ENCODE assay signal across 8 mouse cellular contexts in the genomic region with DNA sequence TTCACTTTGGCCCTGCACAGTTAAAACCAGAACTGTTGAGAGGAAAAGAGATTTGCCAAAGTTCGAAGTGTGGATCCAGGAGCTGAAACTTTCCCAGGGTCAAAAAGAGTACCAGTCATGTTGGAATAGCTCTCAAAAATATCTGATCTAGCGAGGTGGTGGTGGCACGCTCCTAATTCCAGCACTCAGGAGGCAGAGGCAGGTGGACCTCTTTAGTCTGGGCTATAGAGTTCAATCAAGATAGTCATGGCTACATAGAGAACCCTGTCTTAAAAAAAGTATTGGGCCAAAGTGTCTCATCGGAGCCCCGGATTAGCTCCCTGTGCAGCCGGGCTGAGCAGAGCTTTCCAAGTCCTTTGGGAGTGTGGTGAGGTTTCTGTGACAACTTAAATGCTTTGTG. TPM values are rescaled to one million over a fixed set of nuclear protein-coding genes. Genes with fewer than 3 reads are reported as not detected.
DNase-seq lines count a peak whose midpoint lies in the region; ATAC-seq and TF ChIP-seq lines count a peak whose summit lies in the region.

No protein-coding gene starts in this region.

- peak overlapping the region; percentile 93 for H3K4me2 ChIP-seq in heart, embryonic 13.5 days
- H3K4me2 ChIP-seq in forebrain, embryonic 15.5 days (replicated peaks) = peak overlapping the region; percentile 84
- peak overlapping the region; percentile 98 for H3K4me2 ChIP-seq in liver, embryonic 15.5 days

- 62% methylated on average over 6 of the region's 6 CpGs for WGBS in heart, embryonic 13.5 days
- 58% methylated on average over 6 of the region's 6 CpGs for WGBS in forebrain, embryonic 15.5 days
- WGBS in liver, embryonic 15.5 days (ENCODE audit: insufficient replicate concordance) = 62% methylated on average over 6 of the region's 6 CpGs

- no peaks in the 10 kb centered on the region for H3K9me3 ChIP-seq in heart, embryonic 13.5 days
- no peaks in the 10 kb centered on the region for H3K9me3 ChIP-seq in E14TG2a.4 (ENCODE audit: low read length)
- no peaks in the 10 kb centered on the region for H3K9me3 ChIP-seq in forebrain, embryonic 15.5 days
- H3K9me3 ChIP-seq in liver, embryonic 15.5 days (replicated peaks) = no peaks in the 10 kb centered on the region

- H3K27ac ChIP-seq in heart, embryonic 13.5 days (replicated peaks) = peak overlapping the region; percentile 97; the same call in 1 of the 2 replicates
- H3K27ac ChIP-seq in forebrain, embryonic 15.5 days (replicated peaks) = peak overlapping the region; percentile 99
- no peak overlapping the region for H3K27ac ChIP-seq in liver, embryonic 15.5 days (replicated peaks)

- H3K4me1 ChIP-seq in heart, embryonic 13.5 days = peaks cover 60% of the 10 kb centered on the region
- peaks cover 62% of the 10 kb centered on the region for H3K4me1 ChIP-seq in E14TG2a.4 (replicated peaks; ENCODE audit: low read depth, low read length)
- H3K4me1 ChIP-seq in forebrain, embryonic 15.5 days = peaks cover 51% of the 10 kb centered on the region
- H3K4me1 ChIP-seq in liver, embryonic 15.5 days (replicated peaks) = peaks cover 49% of the 10 kb centered on the region

- peak overlapping the region; percentile 96 for H3K9ac ChIP-seq in heart, embryonic 13.5 days
- peak overlapping the region; percentile 89 for H3K9ac ChIP-seq in forebrain, embryonic 15.5 days (replicated peaks)
- peak overlapping the region; percentile 93; the same call in 1 of the 2 replicates for H3K9ac ChIP-seq in liver, embryonic 15.5 days

- DNase-seq in heart, adult 8-10 months (ENCODE audit: low spot score) = no peak
- no peak for DNase-seq in cerebellum, adult 11 months
- no peak for DNase-seq in right cerebral cortex, adult 18-20 months

- TF ChIP-seq CTCF in E14TG2a.4 (conservative IDR thresholded peaks at IDR 0.05; ENCODE audit: low read length) = no peak

- peak overlapping the region; percentile 95 for H3K4me3 ChIP-seq in heart, embryonic 13.5 days
- H3K4me3 ChIP-seq in E14TG2a.4 (replicated peaks; ENCODE audit: low read length) = peak overlapping the region; percentile 92
- peak overlapping the region; percentile 78 for H3K4me3 ChIP-seq in forebrain, embryonic 15.5 days
- H3K4me3 ChIP-seq in liver, embryonic 15.5 days (replicated peaks) = peak overlapping the region; percentile 85

- H3K36me3 ChIP-seq in heart, embryonic 13.5 days = peaks cover 5% of the 10 kb centered on the region
- peaks cover 28% of the 10 kb centered on the region for H3K36me3 ChIP-seq in E14TG2a.4 (ENCODE audit: insufficient read depth, low read length)
- H3K36me3 ChIP-seq in forebrain, embryonic 15.5 days = no peaks in the 10 kb centered on the region
- H3K36me3 ChIP-seq in liver, embryonic 15.5 days (replicated peaks) = no peaks in the 10 kb centered on the region

- no peak for ATAC-seq in heart, embryonic 13.5 days (ENCODE audit: extremely low read depth, insufficient number of reproducible peaks, low FRiP score, low TSS enrichment)
- no peak for ATAC-seq in forebrain, embryonic 15.5 days (replicated peaks)
- no peak for ATAC-seq in liver, embryonic 15.5 days (ENCODE audit: insufficient read depth)
- ATAC-seq in megakaryocyte-erythroid progenitor cell, adult 5-6 weeks (replicated peaks; ENCODE audit: low FRiP score, low TSS enrichment, poor library complexity, severe bottlenecking) = no peak

- H3K27me3 ChIP-seq in heart, embryonic 13.5 days (replicated peaks) = no peaks in the 10 kb centered on the region
- no peaks in the 10 kb centered on the region for H3K27me3 ChIP-seq in E14TG2a.4 (ENCODE audit: insufficient read depth, low read length)
- no peaks in the 10 kb centered on the region for H3K27me3 ChIP-seq in forebrain, embryonic 15.5 days
- no peaks in the 10 kb centered on the region for H3K27me3 ChIP-seq in liver, embryonic 15.5 days

RNA-seq across cellular contexts. Expression of gene Pknox1, which starts 1.7 kb away (rescaled TPM):
- 14.7 and 15.0 TPM in 2 replicates for polyA plus RNA-seq in heart, embryonic 13.5 days (2015; fragmentation: Nextera tagmentation; extraction: Ambion mirVana)
- 10 to 100 TPM in 2 of 4 experiments, 1 to 10 TPM in 2; 7.4 to 13.1 (median 10.4) TPM for total RNA-seq in heart, adult 8-10 months (2022)
- 31.3 and 33.2 TPM in 2 replicates for polyA plus RNA-seq in forebrain, embryonic 15.5 days (2015; fragmentation: Nextera tagmentation; extraction: Ambion mirVana)
- polyA plus RNA-seq in liver, embryonic 15.5 days (2015; fragmentation: Nextera tagmentation; extraction: Ambion mirVana) = 9.8 and 10.1 TPM in 2 replicates
- 18.5 and 35.2 TPM in 2 replicates for total RNA-seq in megakaryocyte-erythroid progenitor cell, adult 5-6 weeks (2014; fragmentation: Nextera tagmentation)
- 15.8 and 18.2 TPM in 2 replicates for total RNA-seq in megakaryocyte-erythroid progenitor cell, adult 5-6 weeks (2017)

RNA-seq across cellular contexts. Expression of gene Ndufv3, which starts 46.4 kb away (rescaled TPM):
- polyA plus RNA-seq in heart, embryonic 13.5 days (2015; fragmentation: Nextera tagmentation; extraction: Ambion mirVana) = 523 and 604 TPM in 2 replicates
- 1,000 to 10,000 TPM; 1,464 to 1,614 (median 1,563) TPM for total RNA-seq in heart, adult 8-10 months (2022)
- polyA plus RNA-seq in forebrain, embryonic 15.5 days (2015; fragmentation: Nextera tagmentation; extraction: Ambion mirVana) = 334 and 349 TPM in 2 replicates
- polyA plus RNA-seq in liver, embryonic 15.5 days (2015; fragmentation: Nextera tagmentation; extraction: Ambion mirVana) = 160 TPM in 2 replicates
- total RNA-seq in megakaryocyte-erythroid progenitor cell, adult 5-6 weeks (2014; fragmentation: Nextera tagmentation) = 142 and 209 TPM in 2 replicates
- total RNA-seq in megakaryocyte-erythroid progenitor cell, adult 5-6 weeks (2017) = 217 and 233 TPM in 2 replicates

RNA-seq across cellular contexts. Expression of gene Wdr4, which starts 46.5 kb away (rescaled TPM):
- 21.9 and 24.0 TPM in 2 replicates for polyA plus RNA-seq in heart, embryonic 13.5 days (2015; fragmentation: Nextera tagmentation; extraction: Ambion mirVana)
- total RNA-seq in heart, adult 8-10 months (2022) = 1 to 10 TPM; 6.4 to 7.1 (median 6.8) TPM
- polyA plus RNA-seq in forebrain, embryonic 15.5 days (2015; fragmentation: Nextera tagmentation; extraction: Ambion mirVana) = 40.3 and 41.5 TPM in 2 replicates
- 21.4 and 23.8 TPM in 2 replicates for polyA plus RNA-seq in liver, embryonic 15.5 days (2015; fragmentation: Nextera tagmentation; extraction: Ambion mirVana)
- 38.3 and 47.6 TPM in 2 replicates for total RNA-seq in megakaryocyte-erythroid progenitor cell, adult 5-6 weeks (2014; fragmentation: Nextera tagmentation)
- 18.1 and 62.9 TPM in 2 replicates for total RNA-seq in megakaryocyte-erythroid progenitor cell, adult 5-6 weeks (2017)
